Mouse (Mus musculus) G1E (cell line): ENCODE results near the gene Adarb2.

Experiments used
- CTCF ChIP-seq: IDR thresholded peaks from 2 replicates; pipeline ENCODE4 v1.5.1; 2012; ENCODE audit warnings: low read depth, low read length, inconsistent platforms, mixed read lengths
- GATA1 ChIP-seq: IDR thresholded peaks from 2 replicates; pipeline ENCODE4 v1.6.1; 2012; ENCODE audit warnings: borderline replicate concordance, low read length, inconsistent platforms, mixed read lengths
- TAL1 ChIP-seq: conservative IDR thresholded peaks from 2 replicates; pipeline ENCODE4 v1.6.1; 2012; ENCODE audit warnings: low read depth, low read length, inconsistent platforms, mixed read lengths

DNA sequence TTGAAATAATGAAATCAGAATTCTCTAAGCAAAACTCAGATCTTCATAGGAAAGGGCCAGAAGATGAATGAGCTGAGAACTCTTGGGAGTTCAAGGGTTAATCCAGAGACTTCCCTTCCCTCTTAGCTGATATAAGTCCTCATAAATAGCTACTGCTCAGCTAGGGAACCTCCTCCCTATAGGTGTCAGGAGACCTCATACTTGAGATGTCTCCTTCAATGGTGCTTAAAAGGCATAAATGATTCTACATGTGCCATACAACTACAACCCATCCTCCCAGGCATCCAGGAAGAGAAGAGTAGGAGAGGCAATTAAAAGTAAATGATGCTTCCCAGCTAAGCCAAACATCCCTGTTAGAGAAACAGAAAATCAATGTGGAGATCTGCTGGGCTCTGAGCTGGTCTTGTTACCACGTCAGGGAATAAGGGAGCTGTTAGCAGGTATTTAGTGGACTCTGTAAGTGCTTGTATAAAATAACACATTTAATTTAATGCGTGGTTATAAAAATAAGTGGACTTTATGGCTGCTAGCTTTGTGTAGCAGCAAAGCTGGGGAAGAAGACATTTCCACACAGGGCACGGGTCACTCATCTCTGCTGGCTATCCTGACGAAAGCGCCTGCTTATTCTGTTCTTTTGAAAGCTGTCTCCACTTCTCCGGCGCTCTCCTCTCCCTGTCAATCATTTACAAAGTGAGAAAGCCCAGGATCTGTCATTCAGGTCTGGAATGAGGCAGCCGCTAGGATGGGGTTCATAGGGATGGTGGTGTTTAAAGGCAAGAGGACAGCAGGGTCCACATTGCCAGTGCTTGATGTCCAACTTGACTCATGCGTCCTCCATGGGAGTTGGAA is 331.8 kb downstream of the Adarb2 start:
- TF ChIP-seq CTCF (no peak), TAL1 (no peak), GATA1 (no peak)
